Mouse (Mus musculus): Measurements from ENCODE around the gene Pcsk5.

GRCm38 (mm10) chr19:17837471-17837859 is at the start of gene Pcsk5:
- TF ChIP-seq POLR2A (IDR thresholded peaks at IDR 0.05; ENCODE audit: insufficient read length, low read depth), result no peak
- no peak for TF ChIP-seq TCF12 (IDR thresholded peaks at IDR 0.05; ENCODE audit: insufficient read depth, poor library complexity, severe bottlenecking)
- TF ChIP-seq MYOG (IDR thresholded peaks at IDR 0.05; ENCODE audit: control insufficient read depth in 1 of 3, insufficient read depth in 1 of 3, insufficient read length in 2 of 3, low read depth in 2 of 3), result no peak
- TF ChIP-seq E2F4 (IDR thresholded peaks at IDR 0.05; ENCODE audit: insufficient read depth), result no peak
- no peak for TF ChIP-seq REST (IDR thresholded peaks at IDR 0.05; ENCODE audit: insufficient read depth, insufficient read length)
- TF ChIP-seq SRF (IDR thresholded peaks at IDR 0.05; ENCODE audit: control insufficient read depth, insufficient read length, low read depth), result no peak
- TF ChIP-seq POLR2AphosphoS2 (IDR thresholded peaks at IDR 0.05; ENCODE audit: insufficient read length, low read depth), result no peak
- no peak for TF ChIP-seq TCF3 (IDR thresholded peaks at IDR 0.05; ENCODE audit: insufficient read length, low read depth)

Measured in myocyte (in vitro differentiated cells).